Mouse (Mus musculus): ENCODE results near the gene Timm50. TPM values are rescaled to one million over a fixed set of nuclear protein-coding genes. Genes with fewer than 3 reads are reported as not detected.

The Timm50 gene
- polyA plus RNA-seq, 1 experiment from 2014 or later: 125 TPM

DNA sequence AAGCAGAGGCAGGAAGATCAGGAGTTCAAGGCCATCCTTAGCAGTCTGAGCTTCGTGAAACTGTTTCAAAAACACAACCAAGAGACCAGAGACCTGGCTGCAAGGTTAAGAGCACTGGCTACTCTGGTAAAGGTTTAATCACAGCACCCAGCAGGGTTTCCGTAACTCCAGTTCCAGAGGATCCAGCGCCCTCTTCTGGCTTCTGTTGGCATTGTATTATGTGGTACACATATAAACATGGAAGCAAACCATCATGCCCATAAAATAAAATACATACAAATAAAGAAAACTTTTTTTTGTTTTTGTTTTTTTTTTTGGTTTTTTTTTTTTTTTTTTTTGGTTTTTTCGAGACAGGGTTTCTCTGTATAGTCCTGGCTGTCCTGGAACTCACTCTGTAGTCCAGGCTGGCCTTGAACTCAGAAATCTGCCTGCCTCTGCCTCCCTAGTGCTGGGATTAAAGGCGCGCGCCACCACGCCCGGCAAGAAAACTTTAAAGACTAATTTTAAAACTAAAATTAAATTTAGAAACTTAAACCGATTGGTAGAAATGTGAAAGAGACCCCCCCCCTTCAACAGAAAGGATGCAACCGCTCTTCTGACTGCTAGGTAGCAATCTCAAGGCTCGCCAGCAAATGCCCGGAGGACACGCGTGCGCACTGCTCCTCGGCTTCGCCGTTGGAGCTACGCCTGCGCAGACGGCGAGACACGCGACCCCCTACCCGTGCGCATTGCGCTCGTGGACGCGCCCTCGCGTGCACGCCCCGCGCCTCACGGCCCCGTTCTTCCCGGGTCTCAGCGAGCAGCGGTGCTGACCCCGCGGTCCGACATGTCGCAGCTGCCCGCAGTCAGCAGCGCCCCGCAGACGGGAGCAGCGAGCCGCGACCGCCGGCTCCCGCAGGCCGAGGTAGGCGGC, 44.5 kb downstream of the Timm50 start, which contains the start of gene Eid2:
Eid2 (plus strand) TSS at position 753 of the 913 bp plus-strand sequence.
- Histone ChIP-seq H3K9ac (replicated peaks) (peak within 1 kb of the TSS; percentile 100), H3K4me2 (peak within 1 kb of the TSS; percentile 70), H3K27me3 (replicated peaks) (no peaks in the 10 kb centered on the region), H3K4me1 (peaks cover 24% of the 10 kb centered on the region), H3K36me3 (peaks cover 14% of the 10 kb centered on the region), H3K9me3 (replicated peaks) (no peaks in the 10 kb centered on the region), H3K27ac (replicated peaks) (peak within 1 kb of the TSS; percentile 94), H3K4me3 (replicated peaks) (peak within 1 kb of the TSS; percentile 95)
- WGBS: 6% methylated on average over 56 of the region's 57 CpGs
- ATAC-seq (ENCODE audit: low FRiP score): peak; percentile 94

DNA sequence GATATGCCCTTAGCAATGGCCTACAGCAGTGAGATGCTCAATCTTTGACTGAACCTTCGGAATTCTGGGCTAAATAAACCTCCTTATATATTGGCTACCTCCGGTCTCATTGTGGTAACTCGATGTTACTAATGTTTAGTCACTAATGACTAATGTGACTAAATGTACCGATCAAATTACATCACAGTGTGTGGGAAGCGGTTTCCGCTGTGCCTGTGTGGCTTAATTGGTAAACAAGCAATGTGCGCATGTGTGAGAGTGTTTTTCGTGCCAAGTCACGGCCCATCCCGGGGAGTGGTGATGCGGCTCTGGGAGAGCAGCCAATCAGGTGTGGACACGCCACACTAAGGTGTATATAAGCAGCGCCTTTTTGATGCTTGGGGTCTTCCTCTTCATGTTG, 46.5 kb downstream of the Timm50 start:
- no peak overlapping the region for H3K4me3 ChIP-seq (replicated peaks)
- no peaks in the 10 kb centered on the region for H3K9me3 ChIP-seq (replicated peaks)
- WGBS: 85% methylated on average over 13 of the region's 13 CpGs
- no peak overlapping the region for H3K4me2 ChIP-seq
- H3K27ac ChIP-seq (replicated peaks): no peak overlapping the region
- peaks cover 17% of the 10 kb centered on the region for H3K4me1 ChIP-seq
- H3K36me3 ChIP-seq: peaks cover 4% of the 10 kb centered on the region; the same call in 1 of the 2 replicates
- ATAC-seq (ENCODE audit: low FRiP score): no peak
- H3K9ac ChIP-seq (replicated peaks): no peak overlapping the region
- H3K27me3 ChIP-seq (replicated peaks): no peaks in the 10 kb centered on the region

DNA sequence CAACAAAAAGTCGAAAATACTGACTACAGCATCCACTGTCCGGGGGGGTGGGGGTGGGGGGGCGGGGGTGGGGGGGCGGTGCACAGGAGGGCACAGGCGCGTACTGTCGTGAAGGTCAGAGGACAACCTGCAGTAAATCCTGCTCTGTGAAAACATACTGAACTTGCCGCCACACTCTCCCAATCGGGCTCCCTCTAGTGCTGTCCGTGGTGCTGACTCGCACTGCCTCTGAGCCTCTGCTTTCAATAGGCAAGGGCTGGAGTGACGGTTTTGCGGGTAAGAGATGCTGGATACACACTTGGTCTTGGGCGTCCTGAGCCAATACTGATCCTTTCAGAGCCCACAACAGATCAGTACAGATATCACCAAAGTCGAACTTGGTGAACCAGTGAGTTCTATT, 48.1 kb downstream of the Timm50 start:
- peaks cover 4% of the 10 kb centered on the region for H3K4me1 ChIP-seq
- no peak overlapping the region for H3K4me2 ChIP-seq
- no peaks in the 10 kb centered on the region for H3K27me3 ChIP-seq (replicated peaks)
- H3K27ac ChIP-seq (replicated peaks): no peak overlapping the region
- H3K36me3 ChIP-seq: no peaks in the 10 kb centered on the region
- ATAC-seq (ENCODE audit: low FRiP score): no peak
- no peaks in the 10 kb centered on the region for H3K9me3 ChIP-seq (replicated peaks)
- no peak overlapping the region for H3K9ac ChIP-seq (replicated peaks)
- WGBS: 7% methylated on average over 11 of the region's 15 CpGs
- H3K4me3 ChIP-seq (replicated peaks): no peak overlapping the region

DNA sequence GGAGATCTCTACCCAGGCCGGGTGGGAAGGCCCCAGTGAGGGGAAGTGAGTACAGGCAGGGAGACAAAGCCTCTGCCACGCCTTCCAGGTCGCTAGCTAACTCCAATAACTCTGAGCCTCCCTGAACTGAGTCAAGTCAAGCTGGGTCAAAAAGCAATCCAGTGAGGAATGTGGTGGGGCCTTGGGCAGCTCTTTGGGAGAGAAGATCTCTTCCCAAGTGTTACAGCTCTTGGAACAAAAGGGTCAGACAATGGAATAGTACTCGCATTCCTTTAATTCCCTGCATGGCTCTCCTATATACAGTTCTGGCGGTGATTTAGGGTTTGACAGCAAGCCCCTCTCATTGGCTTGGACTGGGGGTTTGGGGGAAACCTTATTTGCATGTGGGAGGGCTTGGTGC, 49.0 kb downstream of the Timm50 start:
- no peak for ATAC-seq (ENCODE audit: low FRiP score)
- Histone ChIP-seq H3K4me2 (no peak overlapping the region), H3K4me3 (replicated peaks) (no peak overlapping the region), H3K4me1 (no peaks in the 10 kb centered on the region), H3K36me3 (no peaks in the 10 kb centered on the region), H3K9ac (replicated peaks) (no peak overlapping the region), H3K27me3 (replicated peaks) (no peaks in the 10 kb centered on the region), H3K27ac (replicated peaks) (no peak overlapping the region), H3K9me3 (replicated peaks) (no peaks in the 10 kb centered on the region)
- 25% methylated on average over 5 of the region's 5 CpGs for WGBS

Other genes starting within 250 kb of the Timm50 start
- gene Fcgbp, start 240.8 kb downstream of the Timm50 start, polyA plus RNA-seq (2015; fragmentation: Nextera tagmentation; extraction: Ambion mirVana): 0.75 and 3.0 TPM in 2 replicates
- 0.06 and 0.17 TPM in 2 replicates for gene 9530053A07Rik, start 182.6 kb downstream of the Timm50 start, polyA plus RNA-seq (2015; fragmentation: Nextera tagmentation; extraction: Ambion mirVana)
- gene Fbl, start 142.4 kb downstream of the Timm50 start, polyA plus RNA-seq (2015; fragmentation: Nextera tagmentation; extraction: Ambion mirVana): 70.8 and 88.2 TPM in 2 replicates
- gene Dyrk1b, start 132.6 kb downstream of the Timm50 start, polyA plus RNA-seq (2015; fragmentation: Nextera tagmentation; extraction: Ambion mirVana): 10.7 and 10.9 TPM in 2 replicates
- 6.9 and 18.2 TPM in 2 replicates for gene Eid2, start 44.2 kb downstream of the Timm50 start, polyA plus RNA-seq (2015; fragmentation: Nextera tagmentation; extraction: Ambion mirVana)
- gene Eid2b, start 34.3 kb downstream of the Timm50 start, polyA plus RNA-seq (2015; fragmentation: Nextera tagmentation; extraction: Ambion mirVana): 33.5 and 37.7 TPM in 2 replicates
- 1.8 and 2.4 TPM in 2 replicates for gene Selenov, start 20.9 kb downstream of the Timm50 start, polyA plus RNA-seq (2015; fragmentation: Nextera tagmentation; extraction: Ambion mirVana)
- 18.6 and 19.8 TPM in 2 replicates for gene Dll3, start 9.8 kb downstream of the Timm50 start, polyA plus RNA-seq (2015; fragmentation: Nextera tagmentation; extraction: Ambion mirVana)
- gene Supt5, start 26.7 kb upstream of the Timm50 start, polyA plus RNA-seq (2015; fragmentation: Nextera tagmentation; extraction: Ambion mirVana): 92.8 and 101 TPM in 2 replicates
- gene Rps16, start 38.6 kb upstream of the Timm50 start, polyA plus RNA-seq (2015; fragmentation: Nextera tagmentation; extraction: Ambion mirVana): 467 and 619 TPM in 2 replicates
- gene Plekhg2, start 60.5 kb upstream of the Timm50 start, polyA plus RNA-seq (2015; fragmentation: Nextera tagmentation; extraction: Ambion mirVana): 21.4 and 26.5 TPM in 2 replicates
- gene Zfp36, start 68.2 kb upstream of the Timm50 start, polyA plus RNA-seq (2015; fragmentation: Nextera tagmentation; extraction: Ambion mirVana): 4.2 and 7.5 TPM in 2 replicates
- 48.4 and 50.0 TPM in 2 replicates for gene Med29, start 80.6 kb upstream of the Timm50 start, polyA plus RNA-seq (2015; fragmentation: Nextera tagmentation; extraction: Ambion mirVana)
- 89.3 and 96.0 TPM in 2 replicates for gene Paf1, start 80.9 kb upstream of the Timm50 start, polyA plus RNA-seq (2015; fragmentation: Nextera tagmentation; extraction: Ambion mirVana)
- 5.3 and 33.8 TPM in 2 replicates for gene Gmfg, start 125.4 kb upstream of the Timm50 start, polyA plus RNA-seq (2015; fragmentation: Nextera tagmentation; extraction: Ambion mirVana)
- gene Lrfn1, start 139.9 kb upstream of the Timm50 start, polyA plus RNA-seq (2015; fragmentation: Nextera tagmentation; extraction: Ambion mirVana): 16.0 and 18.7 TPM in 2 replicates
- not detected in 2 replicates for gene Ifnl2, start 198.4 kb upstream of the Timm50 start, polyA plus RNA-seq (2015; fragmentation: Nextera tagmentation; extraction: Ambion mirVana)
- gene Ifnl3, start 210.8 kb upstream of the Timm50 start, polyA plus RNA-seq (2015; fragmentation: Nextera tagmentation; extraction: Ambion mirVana): not detected in 2 replicates
- 1.3 TPM in 1 of 2 replicates, not detected in the other for gene Sycn, start 228.8 kb upstream of the Timm50 start, polyA plus RNA-seq (2015; fragmentation: Nextera tagmentation; extraction: Ambion mirVana)
- gene Nccrp1, start 235.2 kb upstream of the Timm50 start, polyA plus RNA-seq (2015; fragmentation: Nextera tagmentation; extraction: Ambion mirVana): 0.31 and 0.36 TPM in 2 replicates

All from neural tube, embryonic 15.5 days (tissue).